Mouse (Mus musculus) CD4-positive, CD25-positive, alpha-beta regulatory T cell, adult 4 months (primary cell): ENCODE results near the gene Crk. TPM values are rescaled to one million over a fixed set of nuclear protein-coding genes. Genes with fewer than 3 reads are reported as not detected.
A peak's percentile ranks its signal among the peaks of the same experiment; 100 is the strongest.

ENCODE experiments used
- ATAC-seq: one replicate; pipeline ENCODE4 v1.8.0; 2017
- polyA plus RNA-seq, 2 experiments: library from polyadenylated mRNA; unstranded; fragments of 100-300 nt; shearing (Covaris generic); gene quantifications; one replicate each; pipeline ENCODE4 v1.2.1; 2017

Crk gene
- polyA plus RNA-seq, 2 experiments from 2014 or later = 10.4 to 15.3 TPM

DNA sequence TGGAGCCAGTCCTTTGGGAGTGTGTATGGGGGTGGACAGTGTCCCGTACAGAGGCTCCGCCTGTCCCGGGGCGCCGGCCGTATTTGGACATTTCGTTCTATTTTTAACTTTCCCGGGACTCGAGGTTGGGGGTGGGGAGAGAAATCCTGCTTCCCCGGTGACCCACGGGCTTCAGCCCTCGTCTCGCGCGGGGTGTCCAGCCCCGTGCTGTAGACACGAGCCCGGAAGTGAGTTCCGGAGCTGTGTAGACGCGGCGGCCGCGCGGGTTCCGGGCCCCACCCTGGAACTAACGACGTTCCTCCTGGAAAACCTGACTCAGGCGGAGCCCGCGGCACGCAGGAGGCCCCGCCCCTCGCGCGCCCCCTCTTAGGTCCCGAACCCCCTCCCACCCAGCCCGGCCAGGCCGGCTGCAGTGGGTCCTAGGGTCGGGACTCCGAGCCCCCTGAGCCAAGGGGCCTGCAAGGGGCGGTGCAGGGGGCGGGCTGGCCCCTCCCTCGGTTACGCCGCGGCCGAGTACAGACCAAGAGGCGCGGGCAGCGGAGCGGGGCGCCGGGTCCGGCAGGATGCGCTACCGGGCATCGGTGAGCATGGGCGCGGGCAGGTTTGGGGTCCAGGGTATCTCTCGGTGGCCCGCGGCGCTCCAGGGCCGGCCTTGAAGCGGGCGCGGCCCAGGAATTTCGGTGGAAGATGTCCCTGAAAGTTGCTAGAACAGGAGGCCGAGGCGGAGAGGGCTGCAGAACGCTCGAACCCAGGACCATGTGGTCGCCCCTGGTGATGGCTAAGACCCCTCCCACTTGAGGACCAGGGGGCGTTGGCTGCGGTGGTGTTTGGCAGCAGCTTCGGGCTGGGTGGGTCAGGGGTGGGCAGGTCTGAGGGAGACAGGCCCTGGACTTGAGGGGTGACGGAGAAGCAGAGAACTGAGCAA lies 23.2 kb upstream of the Crk start:
- ATAC-seq = peak; percentile 39

DNA sequence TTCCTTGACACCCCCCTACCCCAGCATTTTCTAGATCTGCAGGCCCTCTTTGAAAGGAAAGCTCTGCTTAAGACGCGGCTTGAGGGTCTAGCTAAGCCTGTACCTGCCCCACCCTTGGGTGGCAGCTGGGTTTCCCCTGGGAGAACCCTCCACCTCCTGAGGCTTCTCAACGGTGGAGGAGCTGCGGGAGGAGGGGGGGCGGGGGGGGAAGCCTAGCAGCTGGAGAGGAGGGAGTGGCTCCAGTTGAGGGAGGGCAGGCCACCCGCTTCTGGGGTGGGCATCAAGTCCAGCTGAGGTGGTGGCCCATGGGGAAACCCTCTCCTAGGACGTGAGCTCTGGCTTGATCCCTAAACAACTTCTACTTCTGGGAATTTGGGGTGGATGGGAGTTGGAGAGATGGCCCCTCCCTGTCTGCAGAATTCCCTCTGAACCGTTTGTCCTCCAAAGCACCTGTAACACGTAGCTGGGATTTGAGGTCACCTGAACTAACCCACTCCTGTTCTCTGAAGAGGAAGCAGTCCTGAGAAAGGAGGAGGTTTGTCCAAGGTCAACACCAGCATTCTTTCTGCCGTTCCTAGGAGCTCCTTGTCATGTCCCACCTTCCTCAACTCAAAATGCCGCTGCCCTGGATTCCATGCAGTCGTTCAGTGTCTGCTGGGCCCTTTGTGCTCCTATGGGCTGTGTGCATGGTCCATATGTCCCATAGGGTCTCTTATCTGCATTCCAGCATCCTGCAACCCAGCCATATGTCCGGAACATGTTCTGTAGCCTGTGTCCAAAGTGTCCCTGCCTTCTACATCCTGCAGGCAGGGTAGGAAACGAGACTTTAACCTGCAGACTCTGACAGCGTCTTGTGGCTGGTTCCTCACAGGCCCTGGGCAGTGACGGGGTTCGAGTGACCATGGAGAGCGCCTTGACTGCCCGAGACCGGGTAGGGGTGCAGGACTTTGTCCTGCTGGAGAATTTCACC lies 22.2 kb upstream of the Crk start:
- no peak for ATAC-seq

DNA sequence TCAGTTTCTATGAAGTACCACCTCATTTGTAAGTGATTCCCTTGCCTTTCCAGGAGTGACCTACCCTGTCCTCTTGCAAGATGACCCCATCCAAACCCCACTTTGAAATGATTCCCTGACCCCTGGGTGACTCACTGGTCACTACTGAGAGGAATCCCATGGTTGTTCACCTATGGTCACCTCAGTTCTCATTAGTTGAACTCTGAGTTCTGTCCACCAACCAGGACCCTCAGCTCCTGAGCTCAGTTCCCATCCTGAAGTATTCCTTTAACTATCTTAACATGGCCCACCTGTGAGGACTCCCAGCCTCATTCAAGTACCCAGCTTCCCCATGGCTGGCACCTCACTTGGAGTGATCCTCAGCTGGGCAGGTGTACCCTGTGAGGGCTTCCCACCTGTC lies 21.2 kb upstream of the Crk start:
- no peak for ATAC-seq

DNA sequence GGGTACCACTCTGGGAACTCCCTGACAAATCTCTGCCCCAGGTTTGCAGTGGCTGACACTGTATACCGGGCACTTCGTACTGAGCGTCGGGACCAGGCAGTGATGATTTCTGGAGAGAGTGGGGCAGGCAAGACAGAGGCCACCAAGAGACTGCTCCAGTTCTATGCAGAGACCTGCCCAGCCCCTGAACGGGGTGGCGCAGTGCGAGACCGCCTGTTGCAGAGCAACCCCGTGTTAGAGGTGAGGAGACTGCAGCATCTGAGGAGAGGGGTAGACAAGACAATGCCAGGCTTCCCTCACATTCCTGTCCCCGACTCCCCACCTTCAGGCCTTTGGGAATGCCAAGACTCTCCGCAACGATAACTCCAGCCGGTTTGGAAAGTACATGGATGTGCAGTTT lies 20.7 kb upstream of the Crk start:
- ATAC-seq = no peak

DNA sequence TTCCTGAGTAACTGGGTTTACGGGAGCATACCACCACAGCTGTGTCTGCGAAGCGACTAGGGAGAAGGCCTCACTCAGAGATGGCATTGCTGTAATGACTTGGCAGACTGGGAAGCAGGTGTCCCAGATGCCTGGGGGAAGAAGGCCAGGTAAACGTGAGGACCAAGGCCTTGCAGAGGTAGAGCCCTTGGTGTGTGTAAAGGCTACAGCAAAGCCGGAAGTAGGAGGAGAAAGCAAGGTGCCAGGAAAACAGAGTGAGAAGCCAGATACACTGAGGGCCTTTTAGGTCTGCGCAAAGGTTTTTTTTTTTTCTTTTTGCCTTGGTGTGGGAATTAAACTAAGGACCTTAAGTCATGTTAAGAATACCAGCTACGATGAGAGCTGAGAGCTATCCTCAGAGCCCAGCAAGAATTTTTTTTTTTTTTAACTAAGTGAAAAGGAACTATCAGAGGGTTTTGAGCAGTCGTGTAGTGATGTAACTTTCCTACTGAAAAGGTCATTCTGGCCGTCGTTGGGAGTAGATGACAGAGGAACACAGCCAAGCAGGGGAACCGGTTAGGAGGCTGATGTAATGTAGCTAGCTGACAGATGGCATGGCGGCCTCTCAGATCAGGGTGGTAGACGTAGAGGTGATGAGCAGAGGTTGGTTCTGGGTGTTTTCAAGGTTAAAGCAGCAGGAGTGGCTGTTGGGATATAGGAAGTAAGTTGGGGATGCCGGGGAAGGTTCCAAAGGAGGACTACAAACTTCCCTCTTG lies 19.9 kb upstream of the Crk start:
- no peak for ATAC-seq

DNA sequence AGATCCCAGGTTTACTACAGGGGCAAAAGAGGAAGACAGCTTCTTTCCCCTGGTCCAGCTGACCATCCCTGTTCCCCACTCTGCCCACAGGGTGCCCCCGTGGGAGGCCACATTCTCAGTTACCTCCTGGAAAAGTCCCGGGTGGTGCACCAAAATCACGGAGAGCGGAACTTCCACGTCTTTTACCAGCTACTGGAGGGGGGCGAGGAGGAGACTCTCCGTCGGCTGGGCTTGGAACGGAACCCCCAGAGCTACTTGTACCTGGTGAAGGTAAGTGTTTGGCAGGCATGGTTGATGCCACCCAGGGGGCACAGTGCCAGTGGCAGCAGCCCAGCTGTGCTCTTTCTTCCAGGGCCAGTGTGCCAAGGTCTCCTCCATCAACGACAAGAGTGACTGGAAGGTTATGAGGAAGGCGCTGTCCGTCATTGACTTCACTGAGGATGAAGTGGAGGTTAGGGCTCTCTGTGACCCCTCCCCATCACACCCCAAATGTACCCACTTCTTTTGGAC lies 18.9 kb upstream of the Crk start:
- ATAC-seq = no peak

DNA sequence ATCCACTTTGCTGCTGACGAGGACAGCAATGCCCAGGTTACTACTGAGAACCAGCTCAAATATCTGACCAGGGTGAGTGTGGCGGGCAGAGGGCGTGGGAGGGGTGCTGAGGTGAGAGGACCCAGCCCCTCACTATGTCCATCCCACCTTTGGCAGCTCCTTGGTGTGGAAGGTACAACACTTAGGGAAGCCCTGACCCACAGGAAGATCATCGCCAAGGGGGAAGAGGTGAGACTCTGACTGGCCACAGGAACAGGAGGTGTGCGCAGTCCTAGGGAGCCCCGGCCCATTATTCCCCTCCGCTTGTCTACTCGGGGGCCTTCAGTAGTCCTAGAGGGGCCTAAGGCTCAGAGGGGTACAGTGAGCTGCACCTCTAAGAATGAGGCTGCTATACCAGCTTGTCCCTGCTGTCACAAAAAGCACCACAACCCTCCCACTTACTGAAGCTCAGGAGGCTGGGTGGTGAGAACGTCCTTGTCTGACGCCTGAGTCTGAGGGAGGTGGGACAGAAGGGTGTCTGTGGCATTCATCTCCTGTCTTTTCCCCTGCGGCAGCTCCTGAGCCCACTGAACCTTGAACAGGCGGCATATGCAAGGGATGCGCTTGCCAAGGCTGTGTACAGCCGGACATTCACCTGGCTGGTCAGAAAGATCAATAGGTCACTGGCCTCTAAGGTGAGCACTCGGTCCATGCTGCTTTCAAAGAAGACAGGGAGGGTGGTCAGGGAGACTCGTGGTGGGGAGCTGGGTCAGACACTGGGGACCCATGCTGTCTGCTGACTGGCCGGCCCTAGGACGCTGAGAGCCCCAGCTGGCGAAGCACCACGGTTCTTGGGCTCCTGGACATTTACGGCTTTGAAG lies 17.9 kb upstream of the Crk start:
- no peak for ATAC-seq

DNA sequence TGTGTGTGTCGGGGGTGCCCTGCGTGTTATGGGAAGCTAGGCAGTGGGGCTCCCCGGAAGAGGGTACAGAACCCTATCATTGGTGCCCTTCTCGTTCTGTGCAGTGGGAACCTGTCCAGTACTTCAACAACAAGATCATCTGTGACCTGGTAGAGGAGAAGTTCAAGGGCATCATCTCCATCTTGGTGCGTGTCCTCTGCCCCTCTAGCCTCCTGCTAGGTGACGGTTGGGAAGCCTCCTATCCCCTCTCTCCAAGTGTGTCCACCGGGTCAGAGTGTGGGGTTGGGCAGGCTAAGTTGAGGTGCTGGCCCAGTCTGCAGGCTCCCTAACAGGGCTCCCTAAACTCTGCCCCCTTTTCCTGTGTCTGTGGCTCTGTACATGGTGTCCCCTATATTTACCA lies 16.9 kb upstream of the Crk start:
- ATAC-seq = no peak

DNA sequence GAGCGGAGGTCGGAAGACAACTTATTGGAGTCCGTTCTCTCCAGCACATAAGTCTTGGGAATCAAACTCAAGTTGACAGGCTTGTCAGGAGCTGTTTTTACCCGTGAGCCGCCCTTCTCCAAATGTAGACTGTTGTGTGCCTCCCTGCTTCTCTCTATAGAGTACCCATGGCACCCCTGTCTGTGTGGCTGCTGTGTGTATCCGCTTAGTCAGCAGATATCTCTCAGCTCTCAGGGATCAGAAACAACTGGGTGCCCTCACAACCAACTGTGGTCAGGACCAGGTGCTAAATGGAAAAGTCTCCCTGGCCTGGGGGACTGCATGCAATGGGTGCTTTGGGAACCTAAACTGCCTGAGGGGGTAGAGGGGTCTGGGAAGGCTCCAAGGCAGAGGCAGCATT lies 12.8 kb upstream of the Crk start:
- ATAC-seq = no peak

DNA sequence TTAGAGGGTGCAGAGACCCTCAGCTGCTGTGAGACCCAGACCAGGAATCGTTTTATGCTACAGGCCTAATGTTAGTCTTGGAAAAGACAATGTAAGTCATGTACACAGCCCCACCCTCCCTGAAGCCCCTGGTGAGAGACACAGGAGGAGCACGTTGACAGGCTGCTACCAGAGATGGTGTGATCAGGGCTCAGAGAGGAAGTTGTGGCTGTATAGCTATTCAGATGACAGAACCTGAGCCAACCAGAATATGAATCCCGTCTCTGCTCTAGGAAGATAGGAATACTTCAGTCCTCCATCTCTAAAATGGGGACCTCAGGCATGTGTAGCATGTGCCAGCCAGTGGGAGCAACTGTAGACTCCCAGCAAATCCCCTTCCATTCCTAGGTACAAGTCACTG lies 10.4 kb upstream of the Crk start:
- no peak for ATAC-seq

DNA sequence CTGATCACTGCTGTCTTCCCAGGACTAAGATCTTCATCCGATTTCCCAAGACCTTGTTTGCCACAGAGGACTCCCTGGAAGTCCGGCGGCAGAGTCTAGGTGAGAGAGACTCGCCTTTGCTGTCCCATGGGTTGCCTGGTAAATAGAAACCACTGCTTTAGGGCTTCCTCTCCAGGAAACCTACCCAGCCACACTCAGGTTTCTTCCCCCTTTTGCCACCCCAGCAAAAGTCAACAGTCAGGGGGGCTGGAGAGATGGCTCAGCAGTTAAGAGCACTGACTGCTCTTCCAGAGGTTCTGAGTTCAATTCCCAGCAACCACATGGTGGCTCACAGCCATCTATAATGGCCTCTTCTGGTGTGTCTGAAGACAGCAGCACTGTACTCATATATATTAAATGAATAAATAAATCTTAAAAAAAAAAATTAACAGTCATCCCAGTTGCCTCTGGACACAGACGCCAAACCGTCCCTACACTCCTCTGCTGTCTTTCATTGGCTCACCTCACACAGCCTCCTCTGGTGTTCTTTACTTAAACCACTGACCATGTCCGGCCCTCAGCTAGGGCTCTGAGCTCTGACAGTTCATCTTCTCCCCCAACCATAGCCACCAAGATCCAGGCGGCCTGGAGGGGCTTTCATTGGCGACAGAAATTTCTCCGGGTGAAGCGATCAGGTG lies 9.7 kb upstream of the Crk start:
- no peak for ATAC-seq

DNA sequence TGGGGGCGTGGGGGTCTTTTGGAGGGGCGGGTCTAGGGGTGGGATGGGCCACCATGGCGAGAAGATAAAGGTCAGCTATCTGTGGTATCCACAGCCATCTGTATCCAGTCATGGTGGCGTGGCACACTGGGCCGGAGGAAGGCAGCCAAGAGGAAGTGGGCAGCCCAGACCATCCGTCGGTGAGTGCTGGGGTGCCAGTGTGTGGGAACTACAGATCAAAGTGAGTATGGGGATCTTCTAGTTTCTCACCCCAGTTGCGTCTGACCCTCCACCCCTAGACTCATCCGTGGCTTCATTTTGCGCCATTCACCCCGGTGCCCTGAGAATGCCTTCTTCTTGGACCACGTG lies 9.2 kb upstream of the Crk start:
- ATAC-seq = no peak

DNA sequence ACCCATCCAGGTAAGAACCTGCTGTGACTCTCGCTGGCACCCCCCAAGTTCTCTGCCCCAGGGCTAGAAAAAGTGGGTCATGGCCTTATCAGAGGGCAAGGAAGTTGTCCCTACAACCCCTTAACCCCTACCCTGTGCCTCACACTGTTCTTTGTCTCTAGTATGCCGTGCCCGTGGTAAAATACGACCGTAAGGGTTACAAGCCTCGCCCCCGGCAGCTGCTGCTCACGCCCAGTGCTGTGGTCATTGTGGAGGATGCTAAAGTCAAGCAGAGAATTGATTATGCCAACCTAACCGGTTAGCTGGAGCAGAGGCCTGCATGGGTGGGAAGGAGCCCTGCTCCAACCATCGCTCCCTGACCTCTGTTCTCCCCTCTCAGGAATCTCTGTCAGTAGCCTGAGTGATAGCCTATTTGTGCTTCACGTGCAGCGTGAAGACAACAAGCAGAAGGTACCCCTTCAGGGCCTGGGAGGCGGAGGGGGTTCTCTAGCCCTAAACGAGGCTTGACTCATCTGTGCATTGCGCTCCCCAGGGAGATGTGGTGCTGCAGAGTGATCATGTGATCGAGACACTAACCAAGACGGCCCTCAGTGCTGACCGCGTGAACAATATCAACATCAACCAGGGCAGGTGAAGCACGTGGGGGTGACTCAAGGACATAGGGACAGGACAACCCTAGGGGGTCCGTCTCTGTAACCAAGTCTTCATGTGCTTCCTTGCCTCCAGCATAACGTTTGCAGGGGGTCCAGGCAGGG lies 7.5 kb upstream of the Crk start:
- no peak for ATAC-seq

DNA sequence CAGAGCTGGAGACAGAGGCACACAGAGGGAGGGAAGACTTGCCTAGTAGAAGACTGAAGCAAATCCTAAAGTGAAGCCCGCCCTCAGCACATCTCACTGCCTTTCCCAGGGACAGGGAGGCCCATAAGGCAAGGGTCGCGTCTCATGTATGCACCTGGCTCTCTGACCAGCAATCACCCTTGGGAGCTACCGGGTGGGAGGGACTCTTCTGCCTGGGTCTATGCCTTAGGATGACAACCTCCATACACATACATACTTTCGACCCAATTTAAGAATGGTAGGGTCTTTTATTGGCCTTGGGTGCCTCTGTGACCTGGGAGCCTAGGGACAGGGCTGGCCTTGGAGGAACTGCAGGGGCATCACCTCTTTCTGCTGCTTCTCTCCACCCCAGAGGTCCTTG lies 5.6 kb upstream of the Crk start:
- no peak for ATAC-seq

DNA sequence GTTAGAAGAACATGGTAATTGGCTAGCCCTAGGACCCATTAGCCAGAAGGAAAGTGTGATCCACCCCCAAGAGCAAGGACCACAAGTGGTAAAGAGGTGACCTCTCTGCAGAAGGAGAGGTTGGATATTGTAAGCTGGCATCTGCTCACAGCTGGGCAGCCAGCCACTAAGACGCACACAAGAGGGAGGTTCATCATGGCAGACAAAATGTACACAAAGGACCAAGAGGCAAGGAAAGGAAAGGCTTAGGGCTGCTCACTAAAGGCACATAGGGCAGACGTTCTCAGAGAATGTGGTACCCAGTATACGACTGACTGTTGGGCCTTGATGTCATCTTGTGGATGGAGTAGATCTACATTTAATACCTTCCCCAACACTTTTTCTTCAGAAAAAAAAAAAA lies 4.2 kb upstream of the Crk start:
- ATAC-seq = no peak

DNA sequence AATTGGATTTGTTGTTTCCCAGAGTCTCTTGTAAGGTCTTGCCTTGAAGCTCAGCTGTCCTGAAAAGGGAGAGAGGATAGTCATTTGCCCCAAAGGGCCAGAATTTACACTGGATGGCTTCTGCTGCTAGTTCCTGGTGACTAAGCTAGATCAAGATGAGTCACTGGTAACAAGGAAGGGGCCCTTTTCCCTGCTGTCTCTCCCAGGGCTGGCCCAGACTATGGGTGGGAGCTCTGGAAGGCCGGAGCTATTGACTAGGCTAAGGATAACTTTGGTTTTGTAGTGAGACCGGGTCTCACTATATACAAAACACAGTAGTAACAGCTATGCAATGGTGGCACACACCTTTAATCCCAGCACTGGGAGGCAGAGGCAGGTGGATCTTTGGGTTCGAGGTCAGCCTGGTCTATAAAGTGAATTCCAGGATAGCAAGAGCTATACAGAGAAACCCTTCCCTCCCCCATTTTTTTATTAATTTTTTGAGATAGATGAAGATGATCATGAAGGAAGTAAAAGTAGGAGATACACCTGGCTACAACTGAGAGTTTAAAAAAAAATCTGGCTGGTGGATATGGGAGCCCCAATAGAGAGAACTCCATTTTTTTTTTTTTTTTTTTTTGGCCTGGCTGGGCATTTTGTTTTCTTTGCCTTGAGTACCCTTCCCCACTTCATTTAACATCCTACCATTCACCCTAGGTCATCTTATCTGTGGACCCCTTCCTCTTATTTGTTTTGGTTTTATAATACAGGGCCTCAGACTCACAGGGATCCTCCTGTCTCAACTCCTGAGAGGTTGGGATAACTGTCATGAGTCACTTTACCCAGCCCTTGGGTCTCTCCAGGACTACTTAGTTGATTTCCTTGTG lies 945 bp upstream of the Crk start:
- no peak for ATAC-seq

DNA sequence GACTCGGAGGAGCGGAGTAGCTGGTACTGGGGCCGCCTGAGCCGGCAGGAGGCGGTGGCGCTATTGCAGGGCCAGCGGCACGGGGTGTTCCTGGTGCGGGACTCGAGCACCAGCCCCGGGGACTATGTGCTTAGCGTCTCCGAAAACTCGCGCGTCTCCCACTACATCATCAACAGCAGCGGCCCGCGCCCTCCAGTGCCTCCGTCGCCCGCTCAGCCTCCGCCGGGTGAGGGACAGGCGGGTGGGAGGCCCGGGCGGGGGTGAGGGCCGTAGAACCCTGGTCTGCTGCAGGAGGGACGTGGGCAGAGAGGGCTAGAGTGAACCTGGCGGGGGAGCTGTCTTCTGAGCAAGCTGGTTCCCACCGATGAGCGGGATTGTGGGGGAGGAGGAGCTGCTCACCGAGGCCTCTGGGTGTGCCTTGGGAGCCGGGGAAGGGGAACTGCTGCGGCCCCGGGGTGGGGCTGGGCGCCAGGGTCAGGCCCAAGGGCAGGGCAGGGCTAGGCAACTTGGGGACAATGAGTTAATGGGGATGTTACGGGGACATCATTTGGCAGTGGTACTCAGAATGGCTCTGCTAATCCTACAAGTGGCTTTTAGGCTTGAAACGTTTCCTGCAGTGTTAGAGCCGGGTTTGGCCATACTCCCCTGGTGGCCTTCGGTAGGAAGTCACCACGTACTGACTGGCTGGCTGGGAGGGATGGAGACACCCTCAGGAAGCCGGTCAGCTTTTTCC lies 546 bp downstream of the Crk start:
- ATAC-seq = peak; percentile 32

DNA sequence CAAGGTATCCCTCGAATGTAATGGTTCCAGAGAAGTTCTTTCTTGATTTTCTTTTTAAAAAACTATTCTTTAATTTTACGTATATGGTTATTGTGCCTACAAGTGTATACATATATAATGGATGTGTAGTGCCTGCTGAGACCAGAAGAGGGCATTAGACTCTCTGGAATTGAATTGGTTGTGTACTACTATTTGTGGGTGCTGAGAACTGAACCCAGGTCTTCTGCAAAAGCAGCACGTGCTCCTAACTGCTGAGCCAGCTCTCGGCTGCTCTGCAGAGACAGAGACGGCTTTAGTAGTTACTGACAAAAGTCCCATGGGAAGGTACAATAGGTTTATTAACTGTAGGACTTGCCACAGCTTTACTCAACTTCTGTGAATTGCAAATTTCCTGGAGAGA lies 5.4 kb downstream of the Crk start:
- no peak for ATAC-seq

DNA sequence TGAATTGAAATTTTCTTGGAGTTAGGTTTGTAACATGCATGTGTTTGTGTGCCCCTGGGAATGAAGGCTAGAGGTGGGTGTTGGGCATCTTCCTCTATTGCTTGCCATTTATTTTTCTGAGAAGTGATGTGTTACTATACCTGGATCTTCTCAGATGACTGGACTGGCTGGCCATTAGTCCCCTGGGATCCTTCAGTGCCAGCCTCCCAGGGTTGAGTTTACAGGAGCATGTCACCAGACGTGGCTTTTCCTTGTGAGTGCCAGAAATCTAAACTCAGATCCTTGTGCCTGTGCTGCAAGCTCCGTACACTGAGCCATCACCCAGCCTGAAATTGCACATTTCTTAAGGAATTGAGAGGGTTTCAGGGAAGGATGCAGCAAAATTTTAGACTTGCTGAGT lies 5.9 kb downstream of the Crk start:
- no peak for ATAC-seq
